Mouse (Mus musculus) embryonic facial prominence, embryonic 13.5 days (tissue): ENCODE data around the gene Id3. TPM values are rescaled to one million over a fixed set of nuclear protein-coding genes. Genes with fewer than 3 reads are reported as not detected.
"Not testable (repeated sequence)": the region's sequence is repeated elsewhere in the genome, so short reads cannot be mapped to it uniquely, and the experiment has no call there.

Source experiments
- ATAC-seq: fragments of 200-750 bp; cut with Nextera tagmentation; 2 replicates; pipeline ENCODE4 v1.8.0; 2017; ENCODE audit warnings: low read depth; ENCODE audit not compliant: insufficient number of reproducible peaks, insufficient read depth, low FRiP score, low TSS enrichment
- H3K27ac ChIP-seq: fragments of 300-500 bp; sonication (generic); 2 replicates; pipeline ENCODE4 v1.5.1; 2015; ENCODE audit warnings: moderate library complexity, mild to moderate bottlenecking, inconsistent platforms
- H3K27me3 ChIP-seq: fragments of 300-500 bp; sonication (generic); 2 replicates; pipeline ENCODE4 v1.6.1; 2015; ENCODE audit warnings: mild to moderate bottlenecking, inconsistent platforms
- H3K36me3 ChIP-seq: fragments of 300-500 bp; sonication (generic); 2 replicates; pipeline ENCODE4 v1.6.1; 2015; ENCODE audit warnings: mild to moderate bottlenecking, inconsistent platforms
- H3K4me1 ChIP-seq: fragments of 300-500 bp; sonication (generic); 2 replicates; pipeline ENCODE4 v1.6.1; 2015; ENCODE audit warnings: inconsistent platforms
- H3K4me2 ChIP-seq: fragments of 300-500 bp; sonication (generic); 2 replicates; pipeline ENCODE4 v1.6.1; 2015; ENCODE audit warnings: moderate library complexity, mild to moderate bottlenecking, inconsistent platforms
- H3K4me3 ChIP-seq: fragments of 300-500 bp; sonication (generic); 2 replicates; pipeline ENCODE4 v1.5.1; 2015; ENCODE audit warnings: mild to moderate bottlenecking, inconsistent platforms
- H3K9ac ChIP-seq: fragments of 300-500 bp; sonication (generic); 2 replicates; pipeline ENCODE4 v1.6.1; 2015; ENCODE audit warnings: mild to moderate bottlenecking, inconsistent platforms
- H3K9me3 ChIP-seq: fragments of 300-500 bp; sonication (generic); 2 replicates; pipeline ENCODE4 v1.6.1; 2016; ENCODE audit warnings: inconsistent platforms
- WGBS: fragments of 180-500 bp; shearing (Covaris S2); methylation state at CpG from one replicate; pipeline ENCODE4 v1.1.7; 2015; ENCODE audit warnings: mixed read lengths; 5-methylcytosine and 5-hydroxymethylcytosine counted together
- polyA plus RNA-seq: library from polyadenylated mRNA; unstranded; fragments of >200 nt; fragmentation: Nextera tagmentation; extraction: Ambion mirVana; gene quantifications from 2 replicates; pipeline ENCODE4 v1.2.1, GENCODE M21; 2015

Gene Id3
- polyA plus RNA-seq: 540 and 613 TPM in 2 replicates

DNA sequence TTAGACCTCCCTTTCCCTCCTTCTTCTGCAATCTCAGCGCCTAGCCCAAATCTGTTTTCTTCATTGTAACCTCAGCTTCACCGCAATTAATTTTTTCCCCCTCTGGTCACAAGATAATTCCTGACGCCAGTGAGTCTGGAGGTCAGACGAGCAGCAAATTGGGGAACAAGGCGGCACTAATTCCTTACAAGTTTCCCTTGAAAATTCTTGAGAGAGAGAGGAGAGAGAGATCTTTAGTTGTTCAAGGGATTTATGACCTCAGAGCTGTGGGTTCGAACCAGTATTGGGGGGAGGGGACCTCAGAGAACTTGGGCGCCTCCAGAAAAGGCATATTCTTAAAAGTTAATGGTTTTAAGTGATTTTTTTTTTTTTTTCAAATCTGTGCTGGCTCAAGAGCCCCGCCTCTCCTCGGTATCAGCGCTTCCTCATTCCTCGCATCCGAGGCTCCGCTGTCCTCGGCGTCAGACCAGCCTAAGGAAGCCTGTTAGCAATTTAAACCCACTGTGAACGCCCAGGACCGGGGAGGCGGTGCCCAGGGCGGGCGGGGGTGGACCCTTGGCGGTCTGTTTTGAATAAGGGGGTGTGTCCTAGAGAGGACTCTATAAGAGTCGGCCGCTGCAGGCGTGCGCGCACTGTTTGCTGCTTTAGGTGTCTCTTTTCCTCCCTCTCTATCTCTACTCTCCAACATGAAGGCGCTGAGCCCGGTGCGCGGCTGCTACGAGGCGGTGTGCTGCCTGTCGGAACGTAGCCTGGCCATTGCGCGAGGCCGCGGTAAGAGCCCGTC, at the start of gene Id3:
TSS of gene Id3 (plus strand) at position 305 of the 784 bp plus-strand sequence.
- Histone ChIP-seq H3K36me3 (no peaks in the 10 kb centered on the region), H3K4me2 (peak within 1 kb of the TSS; percentile 78), H3K9me3 (no peaks in the 10 kb centered on the region), H3K27ac (peak within 1 kb of the TSS; percentile 99), H3K4me3 (peak within 1 kb of the TSS; percentile 94), H3K9ac (peak within 1 kb of the TSS; percentile 99), H3K27me3 (no peaks in the 10 kb centered on the region), H3K4me1 (peaks cover 70% of the 10 kb centered on the region)
- ATAC-seq: peak; percentile 85
- WGBS: under 1% methylated on average over 39 of the region's 39 CpGs

DNA sequence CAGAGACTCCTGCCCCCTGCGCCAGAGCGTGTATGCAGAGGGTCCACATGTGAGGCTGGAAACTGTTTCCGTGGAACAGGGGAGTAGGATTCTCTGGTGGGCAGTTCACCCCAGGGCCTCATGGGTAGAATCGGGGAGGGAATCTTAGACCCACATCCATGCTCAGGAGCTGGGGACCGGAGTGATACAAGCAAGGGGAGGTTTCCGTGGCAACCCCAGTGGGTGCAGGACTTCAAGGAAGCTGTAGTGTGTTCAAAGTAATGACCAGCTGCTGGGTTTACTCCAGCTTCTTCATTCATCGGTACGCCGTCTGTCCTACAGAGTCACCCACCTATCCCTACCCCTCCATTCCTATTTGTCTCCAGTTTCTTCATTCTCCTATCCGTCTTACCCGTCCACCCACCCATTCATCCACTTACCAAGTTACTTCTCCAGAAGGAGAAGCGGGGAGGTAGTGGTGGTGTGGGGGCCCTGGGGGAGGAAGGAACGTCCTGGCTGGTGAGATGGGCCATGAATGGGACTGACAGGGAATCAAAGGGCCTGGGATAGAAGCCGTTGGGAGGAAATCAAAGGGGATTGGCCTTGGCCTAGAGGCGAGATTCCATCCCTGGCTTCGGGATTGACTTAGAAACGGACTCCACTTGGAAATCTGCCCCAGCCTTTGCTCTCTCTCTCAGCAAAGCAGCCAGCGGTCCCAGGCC, 48.6 kb upstream of the Id3 start:
- H3K4me3 ChIP-seq: no peak overlapping the region
- ATAC-seq: no peak; the same call in 1 of the 2 replicates
- H3K9ac ChIP-seq: no peak overlapping the region
- no peak overlapping the region for H3K4me2 ChIP-seq
- no peak overlapping the region for H3K27ac ChIP-seq
- H3K27me3 ChIP-seq: no peaks in the 10 kb centered on the region
- H3K4me1 ChIP-seq: peaks cover 9% of the 10 kb centered on the region; the same call in 1 of the 2 replicates
- H3K9me3 ChIP-seq: 0 out of 2 replicates have a peak, but pooled peaks cover 4% of the 10 kb centered on the region
- no peaks in the 10 kb centered on the region for H3K36me3 ChIP-seq
- WGBS: 72% methylated on average over 18 of the region's 18 CpGs

DNA sequence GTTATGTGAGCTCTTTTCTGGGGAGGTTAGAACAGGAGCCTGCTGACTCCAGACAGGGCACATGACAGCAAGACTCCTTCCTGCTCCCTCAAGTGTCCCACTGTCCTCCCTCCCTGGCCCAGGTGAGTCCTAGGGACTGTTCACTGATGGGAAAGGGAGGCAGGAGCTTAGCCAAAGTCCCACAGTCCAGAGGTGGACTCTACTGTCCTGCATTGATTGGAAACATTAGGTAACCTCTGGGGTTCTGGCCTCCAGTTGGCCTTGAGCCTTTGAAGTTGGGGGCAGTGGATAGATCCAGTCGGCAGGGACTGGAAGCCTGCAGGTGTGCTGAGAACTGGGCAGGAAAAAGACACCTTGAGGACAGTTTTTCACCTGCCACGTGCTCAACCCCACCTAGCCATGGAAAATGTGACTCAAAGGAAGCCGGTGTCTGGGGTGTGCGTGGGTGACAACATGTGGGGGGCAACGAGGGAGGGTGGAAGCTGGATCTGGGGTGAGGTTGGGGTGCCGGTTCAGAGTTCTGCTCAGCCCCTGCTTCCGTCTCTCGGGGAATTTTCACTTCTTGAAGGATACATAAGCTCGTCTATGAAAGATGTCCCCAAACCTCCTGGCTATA, 47.7 kb upstream of the Id3 start:
- no peak for ATAC-seq
- H3K9ac ChIP-seq: no peak overlapping the region
- no peaks in the 10 kb centered on the region for H3K27me3 ChIP-seq
- no peaks in the 10 kb centered on the region for H3K36me3 ChIP-seq
- no peak overlapping the region for H3K4me2 ChIP-seq
- H3K27ac ChIP-seq: no peak overlapping the region
- H3K4me3 ChIP-seq: no peak overlapping the region
- H3K4me1 ChIP-seq: peaks cover 12% of the 10 kb centered on the region; the same call in 1 of the 2 replicates
- 0 out of 2 replicates have a peak, but pooled peaks cover 4% of the 10 kb centered on the region for H3K9me3 ChIP-seq
- WGBS: 70% methylated on average over 9 of the region's 9 CpGs

DNA sequence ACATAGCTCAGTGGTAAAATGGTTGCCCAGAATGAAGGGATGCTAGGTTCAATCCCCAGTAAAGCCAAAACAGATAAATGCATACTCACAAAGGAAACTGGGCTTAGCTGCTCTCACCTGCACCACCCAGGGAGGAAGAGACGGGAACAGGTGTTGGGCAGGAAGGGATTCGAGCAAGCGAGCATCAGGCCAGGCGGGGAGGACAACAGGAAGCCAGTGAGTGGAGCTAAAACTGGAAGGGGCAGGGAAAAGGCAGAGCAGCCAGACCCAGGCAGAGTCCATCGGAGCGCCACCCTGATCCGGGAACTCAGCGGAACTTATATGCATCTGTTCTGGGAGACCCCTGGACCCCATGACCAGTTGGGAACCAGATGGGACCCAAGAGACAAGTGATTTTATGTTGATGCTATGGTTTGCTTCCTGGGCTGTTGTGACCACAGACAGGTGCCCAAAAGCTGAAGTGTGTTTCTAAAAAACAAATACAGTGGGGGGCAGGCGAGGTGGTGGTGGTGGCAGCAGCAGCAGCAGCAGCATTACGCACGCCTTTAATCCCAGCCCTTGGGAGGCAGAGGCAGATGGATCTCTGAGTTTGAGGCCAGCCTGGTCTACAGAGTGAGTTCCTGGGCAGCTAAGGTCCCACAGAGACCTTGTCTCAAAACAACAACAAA, 46.7 kb upstream of the Id3 start:
- no peak overlapping the region for H3K4me3 ChIP-seq
- H3K27me3 ChIP-seq: no peaks in the 10 kb centered on the region
- peaks cover 16% of the 10 kb centered on the region; the same call in 1 of the 2 replicates for H3K4me1 ChIP-seq
- no peak overlapping the region for H3K9ac ChIP-seq
- no peak overlapping the region for H3K27ac ChIP-seq
- H3K4me2 ChIP-seq: no peak overlapping the region
- no peaks in the 10 kb centered on the region for H3K36me3 ChIP-seq
- ATAC-seq: no peak
- WGBS: 64% methylated on average over 11 of the region's 11 CpGs
- H3K9me3 ChIP-seq: 0 out of 2 replicates have a peak, but pooled peaks cover 4% of the 10 kb centered on the region

DNA sequence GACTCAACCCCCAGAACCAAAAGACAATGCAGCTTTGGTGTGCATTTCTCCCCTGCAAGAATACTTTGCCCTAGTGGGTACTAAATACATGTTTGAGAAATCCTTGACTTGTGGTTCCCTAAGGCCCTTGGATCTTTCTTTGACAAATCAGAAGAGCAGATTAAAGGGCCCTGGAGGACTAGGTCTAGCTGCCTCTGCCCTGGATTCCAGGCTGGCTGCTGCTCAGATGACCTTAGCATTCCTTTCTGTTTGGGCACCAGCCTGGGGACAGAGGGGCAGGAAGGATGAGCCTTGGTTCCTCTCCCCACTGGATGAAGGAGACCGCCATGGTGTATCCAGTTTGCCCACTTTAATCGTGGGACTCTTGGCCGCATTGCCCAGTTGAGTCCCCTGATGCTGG, 44.9 kb upstream of the Id3 start:
- no peak for ATAC-seq
- Histone ChIP-seq H3K9me3 (no peaks in the 10 kb centered on the region), H3K9ac (no peak overlapping the region), H3K4me2 (no peak overlapping the region), H3K27ac (no peak overlapping the region), H3K36me3 (no peaks in the 10 kb centered on the region), H3K4me1 (peaks cover 16% of the 10 kb centered on the region; the same call in 1 of the 2 replicates), H3K4me3 (no peak overlapping the region), H3K27me3 (no peaks in the 10 kb centered on the region)
- 93% methylated on average over 3 of the region's 3 CpGs for WGBS

DNA sequence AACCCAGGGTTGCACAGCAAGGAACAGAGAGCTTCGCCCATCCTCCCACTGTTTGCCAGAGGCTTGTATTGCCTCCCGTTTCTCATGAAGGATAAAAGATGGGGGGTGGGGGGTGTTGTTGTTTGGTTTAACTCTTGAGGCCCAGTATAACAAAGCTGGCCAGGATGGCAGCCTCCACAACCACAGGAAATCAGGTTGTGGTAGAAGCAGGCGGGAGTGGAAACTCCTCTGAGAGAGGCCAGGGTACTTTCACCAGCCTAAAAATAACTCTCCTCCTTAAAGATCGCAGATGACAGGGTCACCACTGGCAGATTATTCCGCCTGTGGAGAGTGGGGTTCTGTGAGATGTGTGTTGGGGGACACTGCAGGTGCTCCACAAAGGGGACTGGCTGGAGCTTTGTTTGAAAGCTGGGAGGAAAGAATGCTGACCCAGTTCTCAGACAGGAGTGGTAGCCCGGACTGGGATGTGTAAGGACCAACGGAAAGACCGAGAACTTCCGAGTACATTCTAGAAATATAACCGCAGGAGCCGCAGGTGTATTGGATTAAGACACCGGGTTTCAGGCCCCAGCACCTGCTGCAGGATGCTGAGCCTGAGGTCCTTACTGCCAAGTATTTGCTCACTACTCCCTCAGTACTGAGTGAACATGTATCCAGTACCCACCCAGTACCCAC, 42.8 kb upstream of the Id3 start:
- H3K27me3 ChIP-seq: no peaks in the 10 kb centered on the region
- H3K36me3 ChIP-seq: no peaks in the 10 kb centered on the region
- no peak overlapping the region for H3K27ac ChIP-seq
- H3K4me2 ChIP-seq: no peak overlapping the region
- 64% methylated on average over 12 of the region's 12 CpGs for WGBS
- H3K4me3 ChIP-seq: no peak overlapping the region
- no peaks in the 10 kb centered on the region for H3K9me3 ChIP-seq
- no peak overlapping the region for H3K9ac ChIP-seq
- no peak for ATAC-seq
- H3K4me1 ChIP-seq: peaks cover 22% of the 10 kb centered on the region

DNA sequence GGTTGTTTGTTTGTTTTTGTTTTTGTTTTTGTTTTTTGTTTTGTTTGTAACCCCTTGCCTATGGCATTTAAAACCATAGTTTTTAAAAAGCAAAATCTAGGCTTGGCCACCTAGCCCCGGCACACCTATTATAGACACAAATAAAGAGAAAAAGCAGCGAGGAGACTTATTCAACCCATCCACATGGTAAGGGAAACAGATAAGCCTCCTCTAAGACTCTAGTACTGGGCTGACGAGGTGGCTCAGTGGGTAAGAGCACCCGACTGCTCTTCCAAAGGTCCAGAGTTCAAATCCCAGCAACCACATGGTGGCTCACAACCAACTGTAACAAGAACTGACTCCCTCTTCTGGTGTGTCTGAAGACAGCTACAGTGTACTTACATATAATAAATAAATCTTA, 41.5 kb upstream of the Id3 start:
- 82% methylated on average over 4 of the region's 4 CpGs for WGBS
- H3K27ac ChIP-seq, ATAC-seq: not testable (repeated sequence)

DNA sequence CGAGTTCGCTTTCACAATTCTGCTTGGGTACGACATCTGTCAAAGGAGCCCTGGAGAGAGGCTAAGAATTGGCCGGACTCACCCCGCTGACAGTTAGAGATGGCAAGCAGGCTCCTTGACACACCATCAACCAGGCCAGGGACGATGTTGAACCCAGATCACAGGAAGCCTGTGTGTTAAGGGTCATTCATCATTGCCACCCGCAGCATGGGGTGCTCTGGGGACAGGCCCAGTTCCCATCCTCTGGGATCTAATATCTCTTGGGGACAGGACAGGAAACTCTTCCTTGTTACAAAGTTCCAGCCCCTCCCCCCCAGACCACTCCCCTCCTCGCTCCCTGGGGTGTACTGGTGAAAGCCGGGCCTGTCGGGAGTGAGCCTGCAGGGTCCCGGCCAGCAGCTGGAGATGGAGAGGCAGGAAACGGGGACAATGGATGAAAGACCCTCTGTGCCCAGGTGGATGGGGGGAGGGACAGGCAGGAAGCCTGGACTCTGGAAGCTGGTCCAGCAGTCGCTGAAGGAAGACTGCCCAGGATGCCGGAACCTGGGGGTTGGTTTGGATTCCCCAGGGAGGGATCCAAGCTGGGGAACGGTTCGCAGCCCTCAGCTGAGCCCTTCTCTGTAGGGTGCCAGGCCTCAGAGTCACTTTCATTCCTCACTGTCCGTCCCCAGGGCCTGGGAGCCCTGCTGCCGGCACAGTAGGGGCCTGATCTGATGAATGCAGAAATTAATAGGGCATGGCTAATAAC, 38.5 kb upstream of the Id3 start:
- Histone ChIP-seq H3K9ac (peak overlapping the region; percentile 59), H3K27me3 (no peaks in the 10 kb centered on the region), H3K9me3 (no peaks in the 10 kb centered on the region), H3K4me2 (peak overlapping the region; percentile 40), H3K4me3 (no peak overlapping the region), H3K4me1 (peaks cover 25% of the 10 kb centered on the region), H3K27ac (no peak overlapping the region), H3K36me3 (no peaks in the 10 kb centered on the region)
- WGBS: 10% methylated on average over 18 of the region's 18 CpGs
- ATAC-seq: no peak

More for the DNA sequence above, 41.5 kb upstream of the Id3 start:
- not testable (repeated sequence) for H3K9me3 ChIP-seq, H3K9ac ChIP-seq, H3K36me3 ChIP-seq, H3K27me3 ChIP-seq, H3K4me3 ChIP-seq, H3K4me2 ChIP-seq
- H3K4me1 ChIP-seq: peaks cover 23% of the 10 kb centered on the region

DNA sequence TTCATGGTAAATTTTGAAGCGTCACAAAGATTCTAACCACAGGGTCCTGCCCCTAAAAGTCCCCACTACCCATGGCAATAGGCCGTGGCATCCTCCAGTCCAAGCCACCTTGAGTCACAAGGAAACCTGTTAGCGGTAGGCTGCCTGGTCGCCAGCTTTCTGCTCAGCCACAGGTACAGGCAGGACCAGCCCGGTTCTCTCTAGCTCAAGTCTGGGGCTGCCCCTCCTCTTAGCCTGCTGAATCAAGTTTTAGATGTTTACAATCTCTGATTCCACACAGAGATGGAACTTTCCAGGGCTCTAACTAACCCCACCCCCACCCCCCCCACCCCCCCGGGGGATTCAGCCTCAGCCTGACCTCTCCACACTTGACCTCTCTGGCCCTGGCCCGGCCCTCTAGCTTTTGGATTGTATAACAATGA, 36.4 kb upstream of the Id3 start:
- Histone ChIP-seq H3K27me3 (no peaks in the 10 kb centered on the region), H3K27ac (no peak overlapping the region), H3K4me2 (no peak overlapping the region), H3K4me1 (peaks cover 16% of the 10 kb centered on the region), H3K9me3 (no peaks in the 10 kb centered on the region), H3K4me3 (no peak overlapping the region), H3K36me3 (no peaks in the 10 kb centered on the region), H3K9ac (no peak overlapping the region)
- 32% methylated on average over 7 of the region's 7 CpGs for WGBS
- ATAC-seq: no peak

DNA sequence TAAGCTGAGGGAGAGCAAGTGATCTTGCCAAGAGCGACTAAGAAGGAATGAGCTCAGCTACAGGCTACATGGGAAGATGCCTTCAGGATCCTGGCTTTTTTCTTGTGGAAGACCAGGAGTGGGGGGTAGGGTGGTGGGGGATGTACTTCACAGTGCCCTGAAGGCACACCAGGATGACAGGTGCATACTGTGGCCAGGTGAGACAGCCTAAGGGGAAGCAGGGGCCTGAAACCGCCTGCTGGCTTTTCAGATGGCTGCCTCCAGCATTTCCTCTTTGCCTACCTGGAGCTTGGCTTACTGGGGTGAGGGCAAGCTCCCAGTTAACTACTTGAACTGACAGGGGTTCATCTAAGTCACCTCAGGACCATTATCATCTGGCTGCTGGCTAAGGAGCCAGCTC, 34.1 kb upstream of the Id3 start:
- H3K9ac ChIP-seq: no peak overlapping the region
- H3K4me3 ChIP-seq: no peak overlapping the region
- no peak for ATAC-seq
- H3K9me3 ChIP-seq: no peaks in the 10 kb centered on the region
- WGBS: 78% methylated on average over 2 of the region's 2 CpGs
- no peak overlapping the region for H3K4me2 ChIP-seq
- H3K4me1 ChIP-seq: peaks cover 16% of the 10 kb centered on the region
- no peaks in the 10 kb centered on the region for H3K27me3 ChIP-seq
- H3K27ac ChIP-seq: no peak overlapping the region
- no peaks in the 10 kb centered on the region for H3K36me3 ChIP-seq
